Mouse (Mus musculus) ES-E14 (cell line): ENCODE results near the gene 1500011B03Rik. TPM values are rescaled to one million over a fixed set of nuclear protein-coding genes. Genes with fewer than 3 reads are reported as not detected.
A peak's percentile ranks its signal among the peaks of the same experiment; 100 is the strongest.

ENCODE experiments used
- DNase-seq: peaks from one replicate; pipeline ENCODE4 v3.0.0-alpha.2; 2013; ENCODE audit warnings: low read depth, low spot score
- H3K27ac ChIP-seq: 2 replicates; pipeline ENCODE4 v1.5.1; 2012; ENCODE audit warnings: low read depth, mild to moderate bottlenecking, low read length, moderate library complexity, mixed read lengths; ENCODE audit not compliant: poor library complexity, insufficient read depth, severe bottlenecking
- H3K36me3 ChIP-seq: 2 replicates; pipeline ENCODE4 v1.6.1; 2012; ENCODE audit warnings: mild to moderate bottlenecking, low read length, moderate library complexity, mixed read lengths; ENCODE audit not compliant: control insufficient read depth, poor library complexity, insufficient read depth, severe bottlenecking
- H3K4me1 ChIP-seq, 2 experiments: fragments of 150-350 bp in 1 of 2; sonication (generic) in 1 of 2; 2 replicates each; pipeline ENCODE4 v1.6.1; 2012; ENCODE audit warnings: low read length in 2 of 2, mild to moderate bottlenecking in 1 of 2, mixed read lengths in 1 of 2; ENCODE audit not compliant: control insufficient read depth in 2 of 2, insufficient read depth in 2 of 2, poor library complexity in 1 of 2
- H3K4me3 ChIP-seq, 2 experiments: fragments of 150-350 bp in 1 of 2; sonication (generic) in 1 of 2; 2 replicates each; pipeline ENCODE4 v1.5.1; 2012; ENCODE audit warnings: low read length in 2 of 2, low read depth in 1 of 2, mild to moderate bottlenecking in 1 of 2, mixed read lengths in 1 of 2; ENCODE audit not compliant: insufficient read depth in 1 of 2, poor library complexity in 1 of 2, severe bottlenecking in 1 of 2
- H3K9ac ChIP-seq: 2 replicates; pipeline ENCODE4 v1.6.1; 2012; ENCODE audit warnings: low read depth, mild to moderate bottlenecking, low read length, mixed read lengths; ENCODE audit not compliant: poor library complexity, insufficient read depth, severe bottlenecking
- H3K9me3 ChIP-seq: fragments of 150-350 bp; sonication (generic); 2 replicates; pipeline ENCODE4 v1.6.1; 2012; ENCODE audit warnings: low read depth, mild to moderate bottlenecking, low read length; ENCODE audit not compliant: control insufficient read depth, insufficient read depth
- CHD2 ChIP-seq: IDR thresholded peaks from 2 replicates; pipeline ENCODE4 v1.6.1; 2014; ENCODE audit warnings: mild to moderate bottlenecking, low read depth, low read length, inconsistent platforms
- HCFC1 ChIP-seq: IDR thresholded peaks from 2 replicates; pipeline ENCODE4 v1.6.1; 2012; ENCODE audit warnings: low read length, inconsistent platforms, borderline replicate concordance; ENCODE audit not compliant: insufficient read depth
- MAFK ChIP-seq: IDR thresholded peaks from 2 replicates; pipeline ENCODE4 v1.6.1; 2014; ENCODE audit warnings: mild to moderate bottlenecking, low read depth, low read length, inconsistent platforms; ENCODE audit not compliant: insufficient read depth
- ZC3H11A ChIP-seq: IDR thresholded peaks from 2 replicates; pipeline ENCODE4 v1.6.1; 2012; ENCODE audit warnings: low read depth, mild to moderate bottlenecking, inconsistent platforms, low read length, borderline replicate concordance
- ZNF384 ChIP-seq: IDR thresholded peaks from 2 replicates; pipeline ENCODE4 v1.6.1; 2012; ENCODE audit warnings: low read depth, low read length, inconsistent platforms
- in situ Hi-C, 2 experiments: fragments of 600-800 bp; cut with MboI; formaldehyde crosslinking; loops; one replicate each; pipeline ENCODE4 v1.15.1; 2025; ENCODE audit warnings: low sequenced_read_pairs in 2 of 2, inconsistent platforms in 1 of 2; ENCODE audit not compliant: unreplicated experiment in 2 of 2
- total RNA-seq: library from RNA; depleted of rRNA; stranded (reverse); fragments of 300-350 nt; gene quantifications from 2 replicates; pipeline ENCODE4 v1.2.3, GENCODE M21; 2012

1500011B03Rik gene
- total RNA-seq, 1 experiment = 103 TPM

- Histone ChIP-seq H3K4me3 (peak overlapping the region; percentile 76 to 95), H3K27ac (no peak overlapping the region), H3K4me1 (peaks cover 4 to 16% of the 10 kb centered on the region in 2 experiments; a peak in 2 of 4 replicates), H3K9me3 (no peaks in the 10 kb centered on the region), H3K9ac (peak overlapping the region; percentile 98), H3K36me3 (no peaks in the 10 kb centered on the region; the same call in 1 of the 2 replicates)
- DNase-seq = no peak
- TF ChIP-seq CHD2 (no peak), ZNF384 (no peak), HCFC1 (no peak), MAFK (no peak), ZC3H11A (no peak)
- in situ Hi-C loops = no loop called here
Observed at GRCm38 (mm10) chr5:114773780-114774179, 49.5 kb downstream of the 1500011B03Rik start.

GRCm38 (mm10) chr5:114773211-114773710, 50.0 kb downstream of the 1500011B03Rik start:
- peak; percentile 100 for DNase-seq
- H3K9ac ChIP-seq = peak overlapping the region; percentile 98
- H3K27ac ChIP-seq = peak overlapping the region; percentile 65
- no peak for TF ChIP-seq ZNF384
- TF ChIP-seq HCFC1 = peak; percentile 87
- no peaks in the 10 kb centered on the region; the same call in 1 of the 2 replicates for H3K36me3 ChIP-seq
- in situ Hi-C loops = no loop called here
- peak overlapping the region; percentile 76 to 95 for H3K4me3 ChIP-seq
- H3K4me1 ChIP-seq = peaks cover 4 to 16% of the 10 kb centered on the region in 2 experiments; a peak in 2 of 4 replicates
- no peaks in the 10 kb centered on the region for H3K9me3 ChIP-seq

GRCm38 (mm10) chr5:114772456-114773203, 50.6 kb downstream of the 1500011B03Rik start:
- DNase-seq = no peak
- no peak overlapping the region for H3K27ac ChIP-seq
- H3K4me1 ChIP-seq = peaks cover 4 to 16% of the 10 kb centered on the region in 2 experiments; a peak in 2 of 4 replicates
- H3K9me3 ChIP-seq = no peaks in the 10 kb centered on the region
- peak overlapping the region; percentile 76 to 95 for H3K4me3 ChIP-seq
- in situ Hi-C loops = no loop called here
- no peaks in the 10 kb centered on the region; the same call in 1 of the 2 replicates for H3K36me3 ChIP-seq
- peak overlapping the region; percentile 98 for H3K9ac ChIP-seq
- TF ChIP-seq ZC3H11A = no peak
- TF ChIP-seq ZNF384 = no peak
- TF ChIP-seq CHD2 = no peak
- no peak for TF ChIP-seq MAFK
- TF ChIP-seq HCFC1 = no peak

DNA sequence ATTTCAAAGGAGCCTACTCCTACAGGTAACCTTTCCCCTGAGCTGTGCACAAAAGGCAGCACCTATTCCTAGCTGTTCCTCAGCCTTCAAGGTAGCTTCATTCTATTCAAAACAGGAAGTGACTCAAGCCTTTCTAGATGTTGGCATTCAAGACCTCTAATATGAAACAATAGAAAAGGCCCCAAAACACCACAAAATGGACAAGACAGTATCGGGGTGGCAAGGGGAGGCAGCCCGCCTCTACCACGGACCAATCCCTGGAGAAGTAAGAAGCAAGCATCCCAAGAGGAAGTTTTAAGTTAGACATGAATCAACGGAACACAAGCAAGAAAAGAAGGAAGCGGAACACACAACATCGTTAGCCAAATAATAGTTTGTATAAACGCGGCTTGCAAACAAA, 51.5 kb downstream of the 1500011B03Rik start:
- H3K27ac ChIP-seq = no peak overlapping the region
- H3K4me3 ChIP-seq = peak overlapping the region; percentile 76 to 95; a peak in 1 of 4 replicates
- H3K9me3 ChIP-seq = no peaks in the 10 kb centered on the region
- H3K9ac ChIP-seq = no peak overlapping the region
- in situ Hi-C loops = no loop called here
- peaks cover 4 to 16% of the 10 kb centered on the region in 2 experiments; a peak in 2 of 4 replicates for H3K4me1 ChIP-seq
- no peak for DNase-seq
- TF ChIP-seq CHD2 (no peak), HCFC1 (no peak), ZC3H11A (no peak), ZNF384 (no peak), MAFK (no peak)
- no peaks in the 10 kb centered on the region; the same call in 1 of the 2 replicates for H3K36me3 ChIP-seq
